Mouse (Mus musculus) kidney, adult 8-10 months (tissue): ENCODE measurements around the gene Ccdc69.
A peak's percentile ranks its signal among the peaks of the same experiment; 100 is the strongest.

Experiments
- DNase-seq, 2 experiments: peaks; one replicate each; pipeline ENCODE4 v3.0.0; 2022

The Ccdc69 gene

DNA sequence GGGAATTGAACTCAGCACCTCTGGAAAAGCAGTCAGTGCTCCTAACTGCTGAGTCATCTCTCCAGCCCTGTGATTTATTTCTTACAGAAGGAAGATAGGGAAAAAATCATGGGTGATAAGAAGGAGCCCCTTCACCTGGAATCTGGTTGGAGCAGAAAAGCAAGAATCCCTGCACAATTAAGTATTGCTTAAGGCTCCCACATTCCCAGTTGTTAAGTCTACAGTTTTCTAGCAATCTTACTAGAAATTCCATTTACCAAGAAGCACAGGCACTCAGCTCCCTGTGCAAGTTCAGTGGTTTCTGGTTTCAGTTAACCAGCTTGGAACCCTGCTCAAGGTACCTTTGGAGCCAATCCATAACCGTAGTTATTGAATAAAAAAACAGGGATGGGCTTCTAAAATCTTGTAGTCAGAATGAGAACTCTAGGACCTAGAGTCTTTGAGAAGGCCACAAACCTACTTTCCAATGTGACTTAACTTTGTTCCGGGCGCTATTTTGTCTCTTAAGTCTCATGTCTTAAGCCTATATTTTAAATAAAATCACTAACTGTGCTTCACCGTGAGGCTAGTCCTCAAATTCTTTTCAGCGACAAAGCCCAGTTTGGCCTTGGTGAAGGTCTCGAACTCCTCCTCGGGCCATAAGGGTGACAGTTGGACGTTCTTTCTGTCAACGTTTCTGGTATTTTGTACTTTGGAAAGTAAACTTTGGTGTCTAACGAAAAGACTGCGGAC lies 19.0 kb upstream of the Ccdc69 start:
- DNase-seq = peak; percentile 31 to 65

DNA sequence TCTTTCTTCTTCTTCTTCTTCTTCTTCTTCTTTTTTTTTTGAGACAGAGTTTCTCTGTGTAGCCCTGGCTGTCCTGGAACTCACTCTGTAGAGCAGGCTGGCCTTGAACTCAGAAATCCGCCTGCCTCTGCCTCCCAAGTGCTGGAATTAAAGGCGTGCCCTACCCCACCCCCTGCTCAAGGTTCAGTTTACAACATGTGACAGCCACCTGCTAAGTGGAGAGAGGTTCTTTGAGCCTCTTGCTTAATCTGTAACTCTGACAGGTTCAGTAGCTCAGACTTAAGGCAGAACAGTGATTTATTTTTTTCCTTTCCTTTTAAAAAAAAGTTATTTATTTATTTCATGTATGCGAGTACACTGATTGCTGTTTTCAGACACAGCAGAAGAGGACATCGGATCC lies 18.4 kb upstream of the Ccdc69 start:
- DNase-seq = peak; percentile 57 to 60

DNA sequence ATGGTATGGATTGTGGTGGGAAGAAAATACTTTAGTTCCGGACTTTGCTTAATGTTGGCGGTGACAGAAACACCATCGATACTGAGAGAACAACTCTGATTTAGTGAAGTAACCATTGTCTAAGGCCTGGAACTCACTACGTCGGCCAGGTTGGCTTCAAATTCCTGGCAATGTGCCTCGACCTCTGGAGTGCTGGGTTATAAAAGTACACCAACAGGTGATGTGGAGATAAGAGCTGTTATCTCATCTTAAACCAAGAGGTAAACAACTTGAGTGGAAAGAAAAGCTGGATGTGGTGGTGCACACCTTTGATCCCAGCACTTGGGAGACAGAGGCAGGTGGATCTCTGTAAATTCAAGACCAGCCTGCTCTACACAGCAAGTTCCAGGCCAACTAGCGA lies 15.2 kb upstream of the Ccdc69 start:
- DNase-seq = no peak

DNA sequence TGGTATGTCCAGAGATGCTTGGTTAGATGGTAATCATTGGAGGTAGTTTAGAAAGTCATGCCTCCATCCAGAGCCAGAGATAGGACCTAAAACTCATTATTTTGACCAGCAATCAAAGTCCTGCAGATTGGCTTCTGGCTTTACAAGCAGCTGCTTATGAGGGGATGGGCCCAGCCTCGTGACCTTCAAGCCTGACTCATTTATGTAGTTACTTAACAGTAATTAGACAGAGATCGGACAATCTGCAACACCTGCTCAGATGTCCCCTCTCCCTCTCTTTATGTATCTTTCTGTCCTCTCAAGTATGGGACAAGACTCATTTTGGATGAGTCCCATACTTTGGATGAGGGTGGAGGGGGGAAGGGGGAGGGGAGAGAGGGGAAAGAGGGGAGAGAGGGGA lies 12.0 kb upstream of the Ccdc69 start:
- no peak for DNase-seq

DNA sequence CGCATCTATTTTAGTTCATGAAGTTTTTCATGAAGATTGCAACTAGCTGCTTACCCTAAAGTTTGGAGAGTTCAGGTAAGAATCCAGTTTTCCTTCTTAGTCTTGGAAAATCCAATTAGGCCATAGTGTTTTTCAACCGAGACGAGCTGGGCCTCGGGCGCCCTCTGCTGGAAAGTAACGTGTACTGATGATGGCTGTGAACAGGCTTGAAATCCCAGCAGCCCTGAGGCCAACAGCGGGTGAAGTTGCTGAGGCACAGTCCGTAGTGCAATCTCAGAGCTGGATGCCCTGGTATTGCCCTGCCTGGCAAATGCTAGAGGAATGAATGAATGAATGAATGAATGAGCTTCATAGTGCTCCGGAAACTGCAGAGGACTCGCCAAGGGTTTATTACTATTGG lies 9.1 kb upstream of the Ccdc69 start:
- peak in 1 of 2 experiments; percentile 77 for DNase-seq

DNA sequence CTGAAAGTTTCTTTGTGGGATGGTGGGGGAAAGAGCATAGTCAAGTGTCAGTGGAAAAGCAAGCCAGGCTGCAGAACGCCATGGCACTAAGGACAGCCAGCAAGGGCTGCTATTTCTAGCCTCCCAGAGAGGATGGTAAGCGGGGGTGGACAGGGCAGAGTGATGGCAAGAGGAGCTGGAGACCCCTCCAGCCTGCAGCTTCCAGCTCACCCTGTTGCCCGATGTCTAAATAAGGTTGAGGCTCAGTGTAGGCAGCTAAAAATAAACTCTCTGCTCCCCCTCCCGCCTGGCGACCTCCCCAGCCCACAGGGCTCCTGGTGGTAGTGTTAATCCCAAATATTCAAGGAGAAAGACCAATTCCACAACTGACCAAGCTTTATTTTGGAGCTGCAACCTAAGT lies 7.5 kb upstream of the Ccdc69 start:
- DNase-seq = no peak

DNA sequence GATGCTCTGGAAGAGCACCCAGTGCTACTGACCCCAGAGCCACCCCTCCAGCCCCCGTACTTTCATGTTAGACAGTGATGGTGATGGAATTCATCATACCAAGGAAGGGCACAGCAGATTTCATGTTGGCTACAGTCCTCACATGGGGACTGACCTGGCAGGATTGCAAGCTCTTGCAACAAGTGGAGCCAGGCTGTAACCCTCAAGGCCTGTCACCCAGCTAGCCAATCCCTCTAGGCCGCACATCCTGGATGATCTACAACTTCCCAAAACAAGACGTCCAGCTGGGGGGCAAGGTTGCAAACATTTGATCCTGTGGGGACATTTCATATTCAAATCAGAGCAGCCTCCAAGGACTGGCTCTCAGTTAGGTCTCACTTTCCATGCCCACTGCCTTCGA lies 6.7 kb upstream of the Ccdc69 start:
- DNase-seq = no peak

DNA sequence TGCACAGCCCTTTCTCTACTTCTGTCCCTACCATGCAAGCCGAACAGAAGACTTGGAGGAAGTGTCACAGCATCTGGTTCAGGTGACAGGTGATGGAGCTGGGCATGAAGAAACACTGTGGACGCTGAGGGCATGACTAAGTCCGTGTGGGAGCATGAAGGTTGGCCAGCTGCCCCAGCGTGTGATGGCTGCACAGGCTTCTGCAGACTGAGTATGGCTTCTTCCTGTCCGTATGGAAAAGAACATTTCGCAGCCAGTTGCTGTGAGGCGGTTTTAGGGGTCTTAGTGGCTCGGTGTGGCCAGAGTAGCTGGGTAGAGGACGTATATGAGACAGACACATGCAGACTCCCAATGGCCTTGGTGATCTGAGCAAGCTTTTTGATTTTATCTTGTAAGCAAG lies 3.3 kb upstream of the Ccdc69 start:
- no peak for DNase-seq

DNA sequence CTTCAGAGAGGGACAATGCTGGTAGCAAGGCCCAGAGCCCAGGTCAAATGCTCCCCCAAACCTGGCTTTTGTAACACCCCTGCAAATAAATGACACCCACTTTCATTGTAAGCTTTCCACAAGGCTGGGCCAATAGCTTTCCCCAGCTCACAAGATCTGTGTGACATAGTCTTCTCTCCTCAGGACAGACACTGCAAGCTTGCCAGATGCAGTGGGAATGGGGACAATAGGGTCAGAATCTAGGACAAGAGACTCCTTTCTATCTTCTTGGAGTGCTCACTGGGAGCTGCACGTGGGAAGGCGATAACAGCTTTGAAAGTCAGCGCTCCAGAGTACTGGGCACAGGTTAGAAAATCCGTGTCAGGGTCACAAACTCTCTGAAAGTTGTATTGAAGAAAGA lies 1.2 kb upstream of the Ccdc69 start:
- no peak for DNase-seq

DNA sequence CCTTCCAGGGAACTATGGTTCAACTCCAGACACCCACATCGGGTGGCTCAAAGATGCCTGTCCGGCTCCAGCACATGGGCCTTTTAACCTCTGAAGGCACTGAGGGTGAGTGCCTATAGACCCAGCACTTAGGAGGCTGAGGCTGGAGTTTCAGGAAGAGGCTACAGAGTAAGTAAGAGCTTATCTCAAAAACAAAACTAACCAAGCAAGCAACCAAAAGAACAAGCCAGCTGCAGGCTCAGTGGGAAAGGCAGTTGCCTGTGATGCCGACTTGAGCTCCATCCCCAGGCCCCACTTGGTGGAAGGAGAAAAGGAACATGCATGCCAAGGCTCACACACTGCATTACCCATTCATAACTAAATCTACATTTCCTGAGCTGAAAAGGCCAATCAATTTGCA lies 571 bp upstream of the Ccdc69 start:
- DNase-seq = no peak

DNA sequence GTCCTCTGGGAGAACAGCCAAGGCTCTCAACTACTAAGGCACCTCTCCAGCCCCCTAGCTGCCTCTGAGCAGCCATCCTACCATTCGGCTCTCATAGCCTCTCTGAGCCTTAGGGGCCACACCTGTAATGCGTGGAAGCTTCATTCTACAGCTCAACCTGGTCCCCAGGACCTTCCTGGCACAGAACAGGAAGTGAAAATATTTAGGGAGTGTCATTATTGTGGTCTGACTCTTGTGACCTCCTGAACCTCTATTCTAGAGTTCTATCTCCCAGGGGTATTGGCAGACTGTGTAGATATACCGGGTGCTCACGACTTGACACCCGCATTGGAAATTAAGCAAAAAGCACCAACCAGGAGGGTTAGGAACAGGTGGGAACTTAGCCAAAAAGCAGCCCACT lies 1.7 kb downstream of the Ccdc69 start:
- no peak for DNase-seq

DNA sequence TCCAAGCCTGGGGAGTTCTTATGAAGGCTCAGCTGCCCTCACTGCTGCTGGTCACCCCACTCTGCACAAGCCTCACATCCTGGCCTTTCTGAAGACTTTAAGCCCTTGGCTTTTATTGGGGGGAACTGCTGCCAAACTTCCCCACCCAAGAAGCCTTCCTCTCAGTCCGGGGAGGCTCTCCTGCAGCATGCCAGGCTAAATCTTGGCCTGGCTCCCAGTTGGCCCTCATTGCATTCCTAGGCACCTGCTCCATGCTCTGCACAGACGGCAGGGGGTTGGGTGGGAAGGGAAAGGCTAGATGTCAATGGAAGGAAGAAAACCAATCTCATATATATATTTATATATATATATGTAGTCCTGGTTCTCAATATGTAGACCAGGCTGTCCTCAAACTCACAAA lies 2.3 kb downstream of the Ccdc69 start:
- DNase-seq = peak in 1 of 2 experiments; percentile 17

DNA sequence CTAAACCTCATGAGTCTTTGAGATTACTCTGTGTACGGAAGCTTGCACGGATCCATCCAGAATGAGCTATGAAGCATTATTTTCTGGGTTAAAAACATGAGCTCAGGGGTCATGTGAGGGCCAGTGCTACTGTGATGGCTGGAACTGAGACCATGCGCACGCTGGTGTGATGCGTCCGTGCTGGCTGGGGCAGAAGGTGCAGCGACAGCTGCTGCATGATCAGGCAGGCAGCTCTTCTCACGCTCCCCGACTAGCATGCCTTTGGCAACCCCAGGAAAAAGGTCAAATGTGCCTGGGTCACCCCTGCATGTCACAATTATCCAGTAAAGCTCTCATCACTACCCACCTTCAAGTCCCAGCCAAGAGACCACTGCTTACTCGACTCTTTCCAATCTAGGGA lies 4.7 kb downstream of the Ccdc69 start:
- DNase-seq = no peak

DNA sequence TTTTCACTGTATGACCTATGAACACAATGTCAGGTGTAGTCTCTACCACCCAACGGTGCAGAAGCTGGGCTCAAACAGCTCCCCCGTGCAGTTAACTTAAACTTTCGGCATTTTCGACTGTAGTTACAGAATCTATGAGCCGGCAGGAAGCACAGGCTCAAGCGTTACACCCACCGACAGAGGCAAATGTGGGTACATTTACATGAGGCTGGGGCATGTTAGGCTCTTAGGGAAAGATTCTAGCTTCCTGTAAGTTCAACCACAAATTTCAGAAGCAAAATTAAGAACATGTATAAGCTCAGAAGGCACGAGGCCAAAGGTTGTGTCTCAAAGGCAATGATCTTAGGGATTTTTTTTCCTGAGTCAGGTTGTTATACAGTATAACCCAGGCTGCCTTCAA lies 5.5 kb downstream of the Ccdc69 start:
- DNase-seq = no peak

DNA sequence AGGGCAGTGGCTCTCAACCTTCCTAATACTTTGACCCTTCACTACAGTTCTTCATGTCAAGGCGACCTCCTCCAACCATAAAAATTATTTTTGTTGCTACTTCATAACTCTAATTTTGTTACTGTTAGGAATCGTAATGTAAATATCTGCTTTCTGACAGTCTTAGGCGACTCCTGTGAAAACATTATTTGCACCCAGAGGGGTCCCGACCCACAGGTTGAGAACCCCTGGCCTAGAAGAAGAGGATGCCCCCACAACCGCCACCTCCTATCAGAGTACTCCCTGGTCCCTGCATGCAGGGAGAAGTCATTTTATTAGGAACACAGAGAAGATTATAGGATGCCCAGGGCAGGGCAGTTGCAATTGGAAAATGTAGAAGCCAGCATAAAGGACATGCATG lies 6.6 kb downstream of the Ccdc69 start:
- no peak for DNase-seq

DNA sequence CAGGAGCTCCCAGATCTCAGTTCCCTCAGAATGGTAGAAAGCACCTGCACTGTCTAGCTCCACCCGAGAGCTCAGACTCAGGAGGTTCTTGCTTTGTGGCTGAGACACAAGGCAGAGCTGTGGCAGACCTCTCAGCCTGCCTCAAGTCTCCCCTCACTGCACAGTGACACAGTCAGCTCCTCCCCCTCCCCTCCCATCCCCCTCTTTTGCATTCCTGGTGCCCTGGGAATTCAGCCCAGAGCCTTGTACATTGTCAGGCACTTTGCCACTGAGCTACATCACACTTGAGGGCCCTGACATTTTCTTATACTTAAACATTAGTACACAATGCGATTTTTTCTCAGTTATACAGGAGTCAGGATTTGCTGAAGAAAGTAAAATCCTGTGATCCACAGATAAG lies 8.9 kb downstream of the Ccdc69 start:
- no peak for DNase-seq

DNA sequence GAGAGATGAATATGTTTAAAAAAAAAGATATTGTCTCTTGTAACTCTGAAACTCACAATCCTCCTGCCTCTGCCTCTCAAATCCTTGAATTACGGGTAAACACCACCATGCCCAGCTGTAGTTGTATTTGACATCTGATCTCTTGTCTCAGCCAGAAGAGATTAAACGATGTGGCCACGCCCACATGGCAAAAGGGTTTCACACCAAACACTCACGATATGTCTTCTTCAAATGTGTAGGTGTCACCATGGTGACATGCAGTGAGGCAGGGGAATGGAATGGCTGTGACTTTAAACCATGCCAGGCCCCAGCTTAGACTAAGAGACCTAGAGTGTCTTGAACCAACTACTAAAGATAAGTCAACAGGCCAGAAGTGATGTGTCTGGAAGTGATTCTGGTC lies 11.0 kb downstream of the Ccdc69 start:
- no peak for DNase-seq

DNA sequence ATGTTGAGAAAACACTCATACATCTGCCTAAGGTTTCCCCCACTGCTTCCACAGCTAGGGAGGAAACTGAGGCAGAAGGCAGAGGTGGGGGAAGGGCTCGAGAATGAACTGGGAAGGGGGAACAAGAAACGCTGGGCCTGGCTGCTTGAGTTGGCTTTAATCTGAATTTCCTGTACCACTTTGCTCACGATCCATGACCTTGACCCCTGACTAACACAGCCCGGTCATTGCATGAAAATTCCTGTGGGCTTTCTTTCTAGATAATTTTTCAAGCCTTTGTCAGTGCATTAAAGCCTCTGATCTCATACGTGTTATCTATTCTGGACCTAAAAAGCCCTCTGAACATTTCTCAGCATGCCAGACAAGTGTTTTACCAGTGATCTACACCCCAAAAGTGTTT lies 15.1 kb downstream of the Ccdc69 start:
- DNase-seq = no peak

DNA sequence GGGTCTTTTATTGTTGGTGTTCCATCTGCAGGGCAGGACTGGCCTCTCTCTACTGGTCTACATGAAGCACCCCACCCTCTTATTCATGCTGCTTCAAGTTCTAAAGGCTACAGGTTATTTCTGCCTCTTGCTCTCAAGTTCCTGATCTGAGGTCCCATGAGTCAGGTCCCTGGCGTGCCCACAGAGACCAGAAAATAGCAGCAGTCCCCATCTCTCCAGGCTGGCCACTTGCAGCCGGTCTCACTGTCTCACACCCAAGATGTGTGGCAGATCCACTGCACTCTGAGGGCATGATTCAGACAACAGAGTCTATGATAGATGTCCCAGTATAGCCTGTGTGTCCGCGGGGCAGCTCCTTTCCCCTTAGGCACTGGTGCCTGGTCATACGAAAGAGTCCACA lies 17.1 kb downstream of the Ccdc69 start:
- DNase-seq = no peak

DNA sequence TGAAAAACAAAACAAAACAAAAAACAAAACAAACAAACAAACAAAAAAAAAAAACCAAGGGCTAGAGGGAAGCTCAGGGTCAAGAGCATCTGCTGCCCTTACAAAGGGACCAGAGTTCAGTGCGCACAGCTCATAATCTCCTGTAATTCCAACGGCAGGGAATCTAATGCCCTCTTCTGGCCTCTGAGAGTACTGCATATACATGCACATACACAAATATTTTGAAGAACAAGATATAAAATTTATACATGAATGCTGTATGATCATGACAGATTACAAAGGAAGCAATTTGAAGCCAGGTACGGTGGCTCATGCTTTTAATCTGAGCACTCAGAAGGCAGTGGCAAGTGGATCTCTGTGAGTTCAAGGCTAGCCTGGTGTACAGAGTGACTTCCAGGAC lies 20.4 kb downstream of the Ccdc69 start:
- no peak for DNase-seq

DNA sequence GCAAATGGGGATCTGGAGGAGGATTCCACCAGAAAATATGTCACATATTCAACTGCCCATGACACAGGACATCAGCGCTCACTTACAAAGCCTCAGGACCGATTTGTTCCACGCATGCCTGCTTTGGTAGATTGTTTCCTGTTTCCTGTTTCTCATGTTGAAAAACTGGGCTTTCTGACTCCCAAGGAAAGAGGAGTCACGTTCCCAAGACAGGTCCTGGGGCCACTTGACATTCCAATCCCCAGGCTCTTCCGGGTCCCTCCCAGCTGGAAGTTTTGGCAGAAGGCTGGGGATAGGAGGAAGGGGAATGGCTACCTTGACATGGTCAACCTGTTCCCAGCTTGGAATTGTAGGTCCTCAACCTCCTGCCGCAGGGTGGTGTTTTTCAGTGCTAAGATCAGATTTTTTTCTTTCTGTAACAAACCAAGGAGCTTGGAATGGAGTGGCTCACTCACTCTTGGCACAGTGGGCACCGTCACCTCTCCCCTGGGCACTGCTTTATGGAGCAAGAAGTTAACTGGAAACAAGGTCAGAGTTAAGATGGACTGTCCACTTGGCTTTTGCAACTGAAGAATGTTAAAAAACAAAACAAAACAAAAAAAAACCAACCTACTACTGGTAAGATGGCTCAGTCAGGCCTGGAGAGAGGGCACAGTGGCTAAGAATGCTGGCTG lies 27.0 kb downstream of the Ccdc69 start:
- DNase-seq = peak in 1 of 2 experiments; percentile 32

DNA sequence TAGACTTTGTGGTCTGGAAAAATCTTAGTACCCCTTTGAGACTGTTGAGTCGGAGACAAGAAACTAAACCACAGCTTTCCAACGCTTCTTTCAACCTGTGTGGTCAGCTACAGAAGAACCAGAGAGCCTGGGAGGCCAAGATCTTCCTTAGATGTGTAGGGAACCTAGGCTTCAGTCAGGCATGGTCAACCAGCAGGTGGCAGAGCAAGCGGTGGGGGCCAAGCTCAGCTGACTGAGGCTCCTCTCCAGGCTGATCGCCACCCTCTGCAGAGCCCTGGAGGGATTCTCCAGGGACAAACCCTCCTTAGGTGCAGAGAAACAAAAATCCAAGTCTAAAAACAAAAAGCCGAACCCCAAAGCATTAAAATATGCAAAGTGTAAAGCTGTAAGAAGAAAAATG lies 31.3 kb downstream of the Ccdc69 start:
- peak in 1 of 2 experiments; percentile 72 for DNase-seq

DNA sequence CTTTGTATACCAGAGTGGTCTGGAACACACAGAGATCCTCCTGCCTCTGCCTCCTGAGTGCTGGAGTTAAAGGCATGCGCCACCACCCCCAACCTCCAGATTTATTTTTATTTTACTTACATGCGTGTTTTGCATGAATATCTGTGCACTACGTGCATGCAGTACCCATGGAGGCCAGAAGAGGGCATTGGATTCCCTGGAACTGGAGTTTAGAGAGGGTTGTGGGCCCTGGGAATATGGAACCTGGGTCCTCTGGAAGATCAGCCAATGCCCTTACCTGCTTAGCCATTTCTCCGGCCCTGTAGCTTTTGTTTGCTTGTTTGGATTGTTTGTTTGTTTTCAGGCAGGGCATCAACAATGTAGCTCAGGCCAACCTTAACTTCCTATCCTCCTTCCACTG lies 36.6 kb downstream of the Ccdc69 start:
- DNase-seq = no peak

DNA sequence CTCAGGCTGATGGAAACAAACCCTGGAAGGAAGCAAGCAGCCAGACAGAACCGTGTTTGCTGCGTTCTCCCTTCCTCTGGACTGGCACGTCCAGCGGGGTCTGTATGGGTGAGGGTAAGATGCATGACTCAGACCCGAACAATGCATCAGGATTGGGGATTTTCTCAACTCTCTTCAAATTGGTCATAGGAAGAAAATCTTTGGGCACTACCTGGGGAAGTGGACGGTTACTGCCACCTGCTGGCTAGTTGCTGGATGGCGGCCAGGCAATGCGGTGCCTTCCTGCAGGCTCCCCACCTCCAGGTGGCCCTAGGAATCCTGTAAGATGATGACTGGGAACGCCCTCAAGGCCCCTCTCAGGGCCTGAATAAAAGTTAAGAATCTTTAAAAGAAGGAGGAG lies 38.3 kb downstream of the Ccdc69 start:
- peak; percentile 65 to 87 for DNase-seq

DNA sequence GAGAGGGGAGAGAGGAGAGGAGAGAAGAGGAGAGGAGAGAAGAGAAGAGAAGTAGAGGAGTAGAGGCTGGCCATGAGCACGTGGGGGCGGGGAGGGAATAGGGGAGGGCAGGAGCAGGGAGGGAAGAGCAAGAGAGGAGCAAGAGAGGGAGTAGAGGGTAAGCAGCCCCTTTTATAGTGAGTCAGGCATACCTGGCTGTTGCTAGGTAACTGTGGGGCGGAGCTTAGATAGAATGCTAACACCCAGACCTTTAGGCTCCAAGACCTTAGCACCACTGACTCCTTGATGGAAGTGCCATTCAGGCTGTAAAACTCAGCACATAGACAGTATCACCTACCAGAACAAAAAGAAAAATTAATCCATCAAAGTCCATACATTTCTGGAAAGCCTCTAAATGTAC lies 41.3 kb downstream of the Ccdc69 start:
- DNase-seq = no peak
